Mouse (Mus musculus): ENCODE data around the gene Ptcd3.
"Not testable (repeated sequence)": the region's sequence is repeated elsewhere in the genome, so short reads cannot be mapped to it uniquely, and the experiment has no call there.

The Ptcd3 gene

DNA sequence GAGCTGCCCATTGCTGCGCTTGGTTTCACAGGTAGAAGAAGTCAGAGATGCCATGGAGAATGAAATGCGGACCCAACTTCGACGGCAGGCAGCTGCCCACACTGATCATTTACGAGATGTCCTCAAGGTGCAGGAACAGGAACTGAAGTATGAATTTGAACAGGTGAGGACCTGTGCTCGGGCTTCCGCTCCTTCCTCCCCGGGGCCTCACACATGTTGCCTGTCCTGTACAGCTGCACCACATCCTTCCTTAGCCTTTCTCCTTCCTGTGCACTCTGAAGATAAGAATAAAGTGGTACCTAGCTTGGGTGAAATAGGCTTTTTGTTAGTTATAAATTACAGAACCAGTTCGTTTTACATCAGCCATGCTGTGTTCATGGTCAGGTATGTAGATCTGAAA lies 37.2 kb downstream of the Ptcd3 start:
- in situ Hi-C loops (cut with MboI): no loop called here

- in situ Hi-C loops (cut with MboI): loop anchor here (10.0 kb wide), 1 partner anchor 296 kb away; no protein-coding TSS in a partner anchor
Observed at GRCm38 (mm10) chr6:71868809-71869208, 39.7 kb downstream of the Ptcd3 start.

GRCm38 (mm10) chr6:71867751-71868150 lies 40.8 kb downstream of the Ptcd3 start:
- in situ Hi-C loops (cut with MboI): loop anchor here (10.0 kb wide), 1 partner anchor 297 kb away; no protein-coding TSS in a partner anchor

DNA sequence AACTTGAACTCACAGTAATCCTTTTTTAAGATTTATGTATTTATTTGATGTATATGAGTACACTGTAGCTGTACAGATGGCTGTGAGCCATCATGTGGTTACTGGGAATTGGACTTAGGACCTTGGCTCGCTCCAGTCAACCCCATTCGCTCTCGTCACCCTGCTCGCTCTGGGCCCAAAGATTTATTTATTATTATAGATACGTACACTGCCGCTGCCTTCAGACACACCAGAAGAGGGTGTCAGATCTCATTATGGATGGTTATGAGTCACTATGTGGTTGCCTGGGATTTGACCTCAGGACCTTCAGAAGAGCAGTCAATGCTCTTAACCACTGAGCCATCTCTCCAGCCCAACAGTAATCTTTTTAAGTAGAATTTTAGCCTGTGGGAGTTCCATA lies 61.6 kb downstream of the Ptcd3 start:
- in situ Hi-C loops (cut with MboI): not testable (repeated sequence)

GRCm38 (mm10) chr6:71840597-71841290 lies 67.8 kb downstream of the Ptcd3 start:
- in situ Hi-C loops (cut with MboI): no loop called here

DNA sequence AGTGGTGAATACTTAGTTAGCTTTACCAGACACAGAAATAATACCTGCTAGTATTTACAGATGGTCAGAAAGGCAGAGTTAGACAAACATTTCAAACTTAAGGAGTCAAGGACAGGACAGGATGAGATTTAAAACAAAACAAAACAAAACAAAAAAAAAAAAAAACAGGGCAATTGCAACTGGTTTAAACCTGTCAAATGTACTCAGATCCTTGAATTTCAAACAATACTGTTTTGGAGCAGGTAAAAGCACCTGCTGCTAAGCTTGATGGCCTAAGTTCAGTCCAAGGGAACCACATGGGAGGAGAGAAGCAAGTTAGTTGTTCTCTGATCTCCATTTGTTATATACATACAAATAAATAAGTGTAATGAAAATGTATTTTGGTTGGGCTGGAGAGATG lies 68.7 kb downstream of the Ptcd3 start:
- in situ Hi-C loops (cut with MboI): no loop called here

- in situ Hi-C loops (cut with MboI): no loop called here
Observed at GRCm38 (mm10) chr6:71836811-71837210, 71.7 kb downstream of the Ptcd3 start.

DNA sequence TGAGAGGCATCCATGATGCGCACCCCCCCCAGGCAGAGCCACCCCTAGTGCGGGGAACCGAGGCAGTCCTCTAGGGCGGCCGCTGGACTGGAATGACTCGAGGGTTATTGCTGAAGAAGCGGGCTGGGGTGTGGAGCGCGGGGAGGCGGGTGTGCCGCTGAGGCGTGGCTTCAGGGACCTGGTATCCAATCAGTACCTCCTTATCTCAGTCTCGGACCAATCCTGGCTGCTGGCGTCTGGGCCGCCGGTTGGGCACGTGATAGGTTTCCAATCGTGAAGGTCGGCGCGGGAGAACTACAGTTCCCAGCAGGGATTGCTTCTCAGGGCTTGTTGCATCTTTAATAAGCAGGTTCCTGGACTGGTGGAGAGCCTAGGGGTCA lies 77.0 kb downstream of the Ptcd3 start:
- in situ Hi-C loops (cut with MboI): no loop called here

- in situ Hi-C loops (cut with MboI): no loop called here
Observed at GRCm38 (mm10) chr6:71830690-71831580, 77.6 kb downstream of the Ptcd3 start, which contains the start of gene Immt. Gene Immt (plus strand): TSS chr6:71831331.
